Mouse (Mus musculus) bone marrow macrophage, adult 2 months (primary cell): ENCODE measurements around the gene Cars.

ENCODE experiments used
- CTCF ChIP-seq: IDR thresholded peaks from 2 replicates; pipeline ENCODE4 v1.5.1; 2012; ENCODE audit warnings: low read depth, mild to moderate bottlenecking, low read length, moderate library complexity
- POLR2A ChIP-seq: IDR thresholded peaks from 2 replicates; pipeline ENCODE4 v1.6.1; 2012; ENCODE audit warnings: mild to moderate bottlenecking, low read depth, low read length, borderline replicate concordance

GRCm38 (mm10) chr7:143583025-143583424, 16.9 kb downstream of the Cars start:
- TF ChIP-seq CTCF = no peak
- no peak for TF ChIP-seq POLR2A
